Mouse (Mus musculus) gastrocnemius, adult 2 months (tissue): ENCODE measurements around the gene Krtap2-4. TPM values are rescaled to one million over a fixed set of nuclear protein-coding genes. Genes with fewer than 3 reads are reported as not detected.

Source experiments
- DNase-seq: peaks from one replicate; pipeline ENCODE4 v3.0.0; 2022
- H3K27ac ChIP-seq: fragments of 200-600 bp; 2 replicates; pipeline ENCODE4 v1.8.1; 2022; ENCODE audit warnings: mild to moderate bottlenecking
- H3K4me3 ChIP-seq: fragments of 200-600 bp; 2 replicates; pipeline ENCODE4 v1.8.1; 2022; ENCODE audit warnings: mild to moderate bottlenecking, moderate library complexity
- CTCF ChIP-seq: fragments of 200-600 bp; IDR thresholded peaks from 2 replicates; pipeline ENCODE4 v1.8.1; 2022; ENCODE audit warnings: antibody characterized with exemption, mild to moderate bottlenecking, moderate library complexity
- intact Hi-C: fragments of 180-260 bp; cut with DNase I; formaldehyde crosslinking; loops from one replicate; pipeline ENCODE4 v1.15.1; 2025
- total RNA-seq, 2 experiments: library from RNA; stranded (reverse); gene quantifications; 2 replicates each; pipeline ENCODE4 v1.2.3; 2021

Gene Krtap2-4
- total RNA-seq, 2 experiments from 2014 or later, result not detected

DNA sequence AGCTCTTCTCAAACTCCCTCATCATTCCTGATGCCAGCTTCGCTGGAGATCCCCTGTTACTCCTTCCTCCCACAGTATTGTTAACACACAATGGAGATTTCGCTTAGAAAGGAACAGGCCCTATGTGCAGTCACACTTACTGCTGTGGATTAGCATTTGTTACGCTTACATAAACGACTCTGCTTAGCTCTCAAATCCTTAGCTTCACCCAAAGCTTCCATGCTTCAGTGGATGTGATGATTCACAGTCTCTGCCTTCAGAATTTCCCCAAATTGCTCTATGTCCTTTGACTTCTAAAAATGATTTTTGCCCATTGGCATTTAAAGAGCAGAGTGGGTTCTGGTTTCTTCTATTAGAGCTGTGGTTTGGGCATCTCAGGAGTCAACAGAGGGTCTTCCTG, 41.5 kb downstream of the Krtap2-4 start:
- intact Hi-C loops, result loop anchor here (10.0 kb wide), 1 partner anchor 108 kb away; no protein-coding TSS in a partner anchor
- TF ChIP-seq CTCF, result no peak
- no peak overlapping the region for H3K4me3 ChIP-seq
- H3K27ac ChIP-seq, result no peak overlapping the region
- no peak for DNase-seq

DNA sequence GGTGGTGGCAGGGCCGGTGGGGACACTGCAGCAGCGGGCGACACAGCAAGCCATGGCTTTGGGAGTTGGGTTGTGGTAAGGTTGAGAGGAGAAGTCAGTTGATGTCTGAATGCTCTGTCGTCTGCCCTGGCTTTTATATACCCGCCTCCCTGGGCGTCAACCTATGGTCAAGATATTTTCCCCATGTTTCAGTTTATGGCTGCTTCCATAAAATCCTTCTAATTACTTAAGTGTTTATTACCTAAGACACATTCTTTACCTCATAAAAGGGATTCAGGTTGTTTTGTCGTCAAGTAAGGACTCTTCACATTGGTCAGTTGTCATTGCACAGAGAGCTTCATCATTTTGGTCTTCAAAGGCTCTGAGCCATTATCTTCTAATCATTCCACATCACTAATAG, 48.1 kb downstream of the Krtap2-4 start, which contains the start of gene Krtap3-1:
TSS of gene Krtap3-1 (minus strand) at position 101 of the 400 bp plus-strand sequence.
- no peak for DNase-seq
- no peak for TF ChIP-seq CTCF
- Histone ChIP-seq H3K27ac (no peak within 1 kb of the TSS), H3K4me3 (no peak within 1 kb of the TSS)
- intact Hi-C loops, result no loop called here

Other genes with a start within 250 kb of the Krtap2-4 start
- gene Krt28, start 239.9 kb downstream of the Krtap2-4 start, total RNA-seq, result not detected
- gene Krt10, start 225.5 kb downstream of the Krtap2-4 start, total RNA-seq, result 1 to 10 TPM; 3.7 TPM
- gene Krt12, start 192.6 kb downstream of the Krtap2-4 start, total RNA-seq, result not detected
- gene Krt20, start 176.7 kb downstream of the Krtap2-4 start, total RNA-seq, result not detected
- gene Krt23, start 121.7 kb downstream of the Krtap2-4 start, total RNA-seq, result not detected
- gene Krt39, start 93.5 kb downstream of the Krtap2-4 start, total RNA-seq, result not detected
- gene Krt40, start 71.7 kb downstream of the Krtap2-4 start, total RNA-seq, result not detected
- gene Krtap3-3, start 64.0 kb downstream of the Krtap2-4 start, total RNA-seq, result not detected
- gene Krtap3-2, start 58.0 kb downstream of the Krtap2-4 start, total RNA-seq, result not detected
- gene Gm11939, start 55.4 kb downstream of the Krtap2-4 start, total RNA-seq, result not detected
- not detected for gene Krtap3-1, start 48.2 kb downstream of the Krtap2-4 start, total RNA-seq
- not detected for gene Krtap1-5, start 33.8 kb downstream of the Krtap2-4 start, total RNA-seq
- gene Krtap1-4, start 31.2 kb downstream of the Krtap2-4 start, total RNA-seq, result not detected
- gene Krtap1-3, start 23.5 kb downstream of the Krtap2-4 start, total RNA-seq, result not detected
- gene Krtap9-3, start 16.7 kb downstream of the Krtap2-4 start, total RNA-seq, result not detected
- not detected for gene Gm11938, start 11.5 kb downstream of the Krtap2-4 start, total RNA-seq
- not detected for gene Gm11937, start 4.7 kb downstream of the Krtap2-4 start, total RNA-seq
- not detected for gene Gm11562, start 5.6 kb upstream of the Krtap2-4 start, total RNA-seq
- gene Krtap4-1, start 13.4 kb upstream of the Krtap2-4 start, total RNA-seq, result not detected
- not detected for gene Krtap4-2, start 20.2 kb upstream of the Krtap2-4 start, total RNA-seq
- not detected for gene Krtap4-7, start 29.2 kb upstream of the Krtap2-4 start, total RNA-seq
- gene Gm11555, start 35.4 kb upstream of the Krtap2-4 start, total RNA-seq, result not detected
- gene Gm11563, start 44.1 kb upstream of the Krtap2-4 start, total RNA-seq, result not detected
- gene Krtap4-6, start 51.1 kb upstream of the Krtap2-4 start, total RNA-seq, result not detected
- gene Gm14190, start 75.9 kb upstream of the Krtap2-4 start, total RNA-seq, result not detected
- gene Gm14180, start 119.4 kb upstream of the Krtap2-4 start, total RNA-seq, result not detected
- gene Gm11595, start 158.1 kb upstream of the Krtap2-4 start, total RNA-seq, result not detected
- not detected for gene Krtap4-8, start 165.9 kb upstream of the Krtap2-4 start, total RNA-seq
- gene Krtap4-9, start 170.4 kb upstream of the Krtap2-4 start, total RNA-seq, result not detected
- gene Gm11596, start 178.6 kb upstream of the Krtap2-4 start, total RNA-seq, result not detected
- gene Gm11569, start 184.1 kb upstream of the Krtap2-4 start, total RNA-seq, result not detected
- not detected for gene Gm11554, start 189.6 kb upstream of the Krtap2-4 start, total RNA-seq
- gene Krtap4-13, start 195.0 kb upstream of the Krtap2-4 start, total RNA-seq, result not detected
- gene Gm11564, start 200.8 kb upstream of the Krtap2-4 start, total RNA-seq, result not detected
- gene 2300003K06Rik, start 223.2 kb upstream of the Krtap2-4 start, total RNA-seq, result not detected
- not detected for gene Krtap4-16, start 236.8 kb upstream of the Krtap2-4 start, total RNA-seq
- not detected for gene Gm11568, start 243.1 kb upstream of the Krtap2-4 start, total RNA-seq
- gene Gm11559, start 249.6 kb upstream of the Krtap2-4 start, total RNA-seq, result not detected